Mouse (Mus musculus): ENCODE data around the gene Rap2a.

Gene Rap2a

DNA sequence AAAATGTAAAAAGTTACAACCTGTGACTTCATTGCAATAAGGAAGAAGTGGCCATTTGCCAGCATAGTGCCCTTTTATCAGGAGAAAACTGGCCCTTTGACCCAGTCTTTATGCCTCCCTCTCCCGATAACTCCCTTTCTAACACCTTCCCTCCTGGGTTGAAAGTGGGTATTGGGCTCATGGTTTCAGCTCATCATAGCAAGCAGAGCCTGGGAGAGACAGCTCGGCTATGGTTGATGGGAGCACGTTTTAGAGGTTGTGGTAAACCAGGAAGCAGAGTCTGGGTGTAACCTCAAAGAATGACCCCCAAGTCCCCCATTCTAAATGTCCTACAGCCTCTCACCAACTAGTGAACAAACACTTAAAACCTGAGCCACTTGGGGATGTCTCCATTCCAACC is 64.7 kb downstream of the Rap2a start:
- no peak for DNase-seq

DNA sequence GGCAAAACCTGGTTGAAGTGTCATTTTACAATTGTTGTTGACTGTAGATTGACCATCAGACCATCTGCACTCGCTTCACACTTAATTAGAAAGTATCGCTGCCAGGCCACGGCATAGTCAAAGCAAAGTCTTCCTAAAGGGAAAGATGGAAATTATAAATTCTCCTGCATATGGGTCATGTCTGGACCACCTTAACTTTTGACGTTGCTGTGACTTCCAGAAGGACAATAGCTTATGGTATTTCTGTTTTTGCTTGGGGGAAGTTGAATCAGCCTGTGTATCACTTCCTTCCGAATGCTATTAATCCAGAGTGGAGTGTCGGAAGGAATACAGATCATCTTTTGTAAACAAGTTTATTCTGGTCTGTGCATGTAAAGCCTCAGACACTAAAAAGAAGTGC is 65.6 kb downstream of the Rap2a start:
- DNase-seq = no peak

DNA sequence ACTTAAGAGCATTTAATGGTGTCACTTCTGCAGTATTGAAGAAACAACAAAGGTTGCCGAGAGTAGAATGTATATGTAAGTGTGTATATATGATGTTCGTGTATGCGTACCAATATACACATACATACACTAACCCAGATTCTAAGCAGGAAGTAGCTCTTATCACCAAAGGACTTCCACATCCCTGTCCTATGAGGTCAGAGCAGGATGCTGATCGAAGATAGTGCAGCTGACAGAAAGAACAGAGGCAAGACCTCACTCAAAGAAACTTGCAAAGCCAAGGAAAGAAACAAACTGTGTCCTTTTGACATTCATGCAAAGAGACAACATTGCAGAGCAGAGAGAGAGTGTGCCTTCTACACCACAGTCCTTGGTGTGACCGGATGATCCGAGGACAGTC is 66.3 kb downstream of the Rap2a start:
- DNase-seq = no peak

DNA sequence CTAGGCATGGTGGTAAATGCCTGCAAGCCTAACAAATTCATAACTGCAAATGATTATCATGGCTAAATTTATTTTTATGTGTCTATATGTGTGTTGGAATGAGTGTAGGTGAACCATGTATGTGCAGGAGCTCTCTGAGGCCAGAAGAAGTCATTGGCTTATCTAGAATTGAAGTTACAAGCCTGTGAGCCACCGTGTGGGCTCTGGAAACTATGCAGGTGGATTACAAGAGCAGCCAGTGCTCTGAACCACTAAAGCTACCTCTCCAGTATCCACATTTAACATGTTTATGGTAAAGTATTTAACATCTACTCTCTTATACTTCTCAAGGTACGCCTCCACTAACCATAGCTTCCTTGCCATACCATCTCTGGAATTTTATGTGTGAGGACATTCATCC is 66.7 kb downstream of the Rap2a start:
- no peak for DNase-seq
